Mouse (Mus musculus) kidney, adult 2 months (tissue): ENCODE results near the gene Fbxo6. TPM values are rescaled to one million over a fixed set of nuclear protein-coding genes. Genes with fewer than 3 reads are reported as not detected.

Experiments
- DNase-seq: peaks from one replicate; pipeline ENCODE4 v3.0.0; 2021
- H3K27ac ChIP-seq: fragments of 200-500 bp; 2 replicates; pipeline ENCODE4 v1.5.1; 2012; ENCODE audit warnings: low read depth, low read length, control low read depth, inconsistent platforms; ENCODE audit not compliant: insufficient read depth
- H3K27me3 ChIP-seq: fragments of 200-500 bp; replicated peaks from 2 replicates; pipeline ENCODE4 v1.6.1; 2012; ENCODE audit warnings: mild to moderate bottlenecking, moderate library complexity, low read length, inconsistent platforms; ENCODE audit not compliant: control insufficient read depth, insufficient read depth
- H3K36me3 ChIP-seq: fragments of 200-500 bp; 2 replicates; pipeline ENCODE4 v1.6.1; 2012; ENCODE audit warnings: mild to moderate bottlenecking, moderate library complexity, low read length, inconsistent platforms; ENCODE audit not compliant: control insufficient read depth, insufficient read depth
- H3K4me1 ChIP-seq: fragments of 200-500 bp; 2 replicates; pipeline ENCODE4 v1.6.1; 2011; ENCODE audit warnings: low read length; ENCODE audit not compliant: control insufficient read depth, insufficient read depth
- H3K4me3 ChIP-seq: fragments of 200-500 bp; 2 replicates; pipeline ENCODE4 v1.5.1; 2011; ENCODE audit warnings: mild to moderate bottlenecking, low read depth, low read length, control low read depth; ENCODE audit not compliant: insufficient read depth
- CTCF ChIP-seq: fragments of 200-500 bp; conservative IDR thresholded peaks from 2 replicates; pipeline ENCODE4 v1.5.1; 2011; ENCODE audit warnings: low read depth, mild to moderate bottlenecking, control low read depth, low read length, moderate library complexity, mixed read lengths; ENCODE audit not compliant: insufficient read depth, insufficient read length
- POLR2A ChIP-seq: fragments of 200-500 bp; IDR thresholded peaks from one replicate; pipeline ENCODE4 v1.6.1; 2011; ENCODE audit warnings: low read depth, low read length, control low read depth
- WGBS: fragments of 180-500 bp; shearing (Covaris S2); methylation state at CpG from one replicate; pipeline ENCODE4 v1.1.7; 2018; 5-methylcytosine and 5-hydroxymethylcytosine counted together
- polyA plus RNA-seq: library from polyadenylated mRNA; depleted of rRNA; stranded (reverse); fragments of >200 nt; gene quantifications from 2 replicates; pipeline ENCODE4 v1.2.3, GENCODE M21; 2012

The Fbxo6 gene
- polyA plus RNA-seq, 1 experiment = 58.2 TPM

DNA sequence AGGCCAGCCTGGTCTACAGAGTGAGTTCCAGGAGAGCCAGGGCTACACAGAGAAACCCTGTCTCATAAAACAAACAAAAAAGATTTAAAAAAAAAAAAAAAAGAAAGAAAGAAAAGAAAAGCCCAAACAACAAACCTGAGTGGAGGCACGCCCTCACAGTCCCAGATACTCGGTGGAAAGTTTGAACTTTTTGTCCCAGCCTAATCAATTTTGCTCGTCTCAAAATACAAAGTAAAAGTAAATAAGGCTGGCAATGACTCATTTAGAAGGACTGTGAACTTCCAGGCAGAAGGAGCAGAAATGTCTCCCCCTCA lies 1.0 kb downstream of the Fbxo6 start:
- WGBS = 14% methylated on average over 3 of the region's 3 CpGs
- Histone ChIP-seq H3K27ac (no peak overlapping the region), H3K4me1 (no peaks in the 10 kb centered on the region), H3K4me3 (0 out of 2 replicates have a peak overlapping the region, but pooled peaks have one; percentile 60), H3K36me3 (no peaks in the 10 kb centered on the region; the same call in 1 of the 2 replicates), H3K27me3 (no peaks in the 10 kb centered on the region)
- DNase-seq = no peak
- TF ChIP-seq POLR2A = no peak
- TF ChIP-seq CTCF = no peak

DNA sequence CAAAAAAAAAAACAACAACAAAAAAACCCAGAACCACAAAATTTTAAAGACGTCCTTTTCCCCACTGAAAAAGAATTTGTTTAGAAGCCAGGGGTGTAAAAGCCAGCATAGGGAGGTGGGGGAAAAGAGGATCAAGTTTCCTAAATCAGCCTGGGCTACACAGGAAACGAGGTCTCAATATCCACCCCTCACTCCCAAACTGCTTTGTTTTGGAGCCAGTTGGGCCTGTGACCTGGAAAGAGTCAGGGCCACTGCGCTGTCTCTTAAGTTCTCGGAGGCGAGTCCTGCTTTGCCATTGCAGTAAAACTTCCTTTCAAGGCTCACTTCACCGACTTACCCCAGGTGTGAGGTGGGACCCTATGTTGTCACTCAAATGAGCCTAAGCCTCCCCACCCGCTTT lies 1.7 kb downstream of the Fbxo6 start:
- H3K4me1 ChIP-seq = no peaks in the 10 kb centered on the region
- no peak for DNase-seq
- H3K27ac ChIP-seq = 0 out of 2 replicates have a peak overlapping the region, but pooled peaks have one; percentile 1
- H3K4me3 ChIP-seq = no peak overlapping the region
- no peaks in the 10 kb centered on the region; the same call in 1 of the 2 replicates for H3K36me3 ChIP-seq
- TF ChIP-seq CTCF (no peak), POLR2A (no peak)
- no peaks in the 10 kb centered on the region for H3K27me3 ChIP-seq
- WGBS = 68% methylated on average over 7 of the region's 7 CpGs

DNA sequence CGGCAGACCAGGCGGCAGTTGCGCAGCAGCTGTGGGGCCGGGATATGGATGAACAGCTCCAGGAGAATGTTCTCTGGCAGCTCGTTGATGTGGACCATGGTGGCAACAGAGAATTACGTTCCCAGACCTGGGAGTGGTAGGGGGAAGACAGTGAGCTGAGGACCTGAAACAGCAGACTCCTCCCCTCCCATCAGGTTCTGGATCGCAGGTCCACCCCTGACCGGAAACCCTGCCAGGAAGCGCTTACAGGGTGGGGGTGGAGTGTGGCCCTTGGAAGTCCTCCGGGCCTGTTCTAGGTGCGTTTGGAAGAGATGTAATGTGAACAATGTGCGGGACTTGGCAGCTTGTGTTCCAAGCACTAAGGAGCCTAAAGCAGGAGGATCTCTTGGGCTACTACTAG lies 2.4 kb downstream of the Fbxo6 start:
- 53% methylated on average over 12 of the region's 12 CpGs for WGBS
- H3K27me3 ChIP-seq = no peaks in the 10 kb centered on the region
- H3K4me1 ChIP-seq = no peaks in the 10 kb centered on the region
- TF ChIP-seq CTCF (no peak), POLR2A (no peak)
- H3K36me3 ChIP-seq = no peaks in the 10 kb centered on the region
- no peak overlapping the region for H3K27ac ChIP-seq
- DNase-seq = no peak
- no peak overlapping the region for H3K4me3 ChIP-seq

DNA sequence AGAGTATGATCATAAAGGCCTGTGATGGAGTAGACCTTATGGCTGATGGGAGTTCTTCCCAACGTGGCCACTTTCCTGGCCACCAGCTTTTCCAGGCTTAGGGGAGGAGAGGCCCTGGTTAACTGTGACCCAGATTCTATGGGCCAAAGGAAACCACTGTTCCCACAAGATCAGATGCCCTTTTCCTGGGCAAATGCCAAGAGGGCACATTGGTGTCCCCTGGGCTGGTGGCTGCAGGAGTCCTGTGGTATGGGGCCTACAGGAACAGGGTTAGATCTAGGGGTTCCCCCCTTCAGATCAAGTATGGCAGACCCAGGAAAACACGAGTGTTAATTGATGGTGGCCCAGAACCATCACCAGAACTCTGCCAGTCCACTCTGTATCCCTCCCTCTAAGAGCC lies 4.2 kb downstream of the Fbxo6 start:
- no peak for DNase-seq

DNA sequence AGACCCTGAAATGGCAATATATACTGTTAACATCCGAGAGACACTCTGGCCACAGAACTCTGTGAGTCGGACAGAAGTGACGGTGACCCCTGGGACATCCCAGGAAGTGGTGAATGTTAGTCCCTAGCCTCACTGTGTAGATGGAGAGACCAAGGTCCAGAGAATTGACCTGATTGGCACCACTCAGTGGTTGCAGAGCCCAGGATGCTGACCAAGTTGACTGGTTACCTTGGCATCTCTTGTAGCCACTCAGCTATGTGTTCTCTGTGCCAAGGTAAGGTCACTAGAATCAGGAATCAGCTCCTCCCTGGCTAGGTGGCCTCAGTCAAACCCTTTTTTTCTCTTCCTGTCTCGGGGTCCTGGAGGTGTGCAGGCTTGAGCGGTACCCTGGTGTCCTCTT lies 8.2 kb downstream of the Fbxo6 start:
- Histone ChIP-seq H3K36me3 (no peaks in the 10 kb centered on the region), H3K4me1 (no peaks in the 10 kb centered on the region; the same call in 1 of the 2 replicates), H3K27me3 (no peaks in the 10 kb centered on the region), H3K4me3 (no peak overlapping the region), H3K27ac (no peak overlapping the region)
- WGBS = 86% methylated on average over 5 of the region's 5 CpGs
- TF ChIP-seq POLR2A = no peak
- no peak for TF ChIP-seq CTCF
- no peak for DNase-seq

More for the DNA sequence above, 4.2 kb downstream of the Fbxo6 start:
- no peaks in the 10 kb centered on the region for H3K27me3 ChIP-seq
- H3K4me3 ChIP-seq = no peak overlapping the region
- no peaks in the 10 kb centered on the region for H3K36me3 ChIP-seq
- WGBS = 89% methylated on average over 2 of the region's 2 CpGs
- TF ChIP-seq CTCF = no peak
- no peak for TF ChIP-seq POLR2A
- no peaks in the 10 kb centered on the region for H3K4me1 ChIP-seq
- H3K27ac ChIP-seq = no peak overlapping the region

DNA sequence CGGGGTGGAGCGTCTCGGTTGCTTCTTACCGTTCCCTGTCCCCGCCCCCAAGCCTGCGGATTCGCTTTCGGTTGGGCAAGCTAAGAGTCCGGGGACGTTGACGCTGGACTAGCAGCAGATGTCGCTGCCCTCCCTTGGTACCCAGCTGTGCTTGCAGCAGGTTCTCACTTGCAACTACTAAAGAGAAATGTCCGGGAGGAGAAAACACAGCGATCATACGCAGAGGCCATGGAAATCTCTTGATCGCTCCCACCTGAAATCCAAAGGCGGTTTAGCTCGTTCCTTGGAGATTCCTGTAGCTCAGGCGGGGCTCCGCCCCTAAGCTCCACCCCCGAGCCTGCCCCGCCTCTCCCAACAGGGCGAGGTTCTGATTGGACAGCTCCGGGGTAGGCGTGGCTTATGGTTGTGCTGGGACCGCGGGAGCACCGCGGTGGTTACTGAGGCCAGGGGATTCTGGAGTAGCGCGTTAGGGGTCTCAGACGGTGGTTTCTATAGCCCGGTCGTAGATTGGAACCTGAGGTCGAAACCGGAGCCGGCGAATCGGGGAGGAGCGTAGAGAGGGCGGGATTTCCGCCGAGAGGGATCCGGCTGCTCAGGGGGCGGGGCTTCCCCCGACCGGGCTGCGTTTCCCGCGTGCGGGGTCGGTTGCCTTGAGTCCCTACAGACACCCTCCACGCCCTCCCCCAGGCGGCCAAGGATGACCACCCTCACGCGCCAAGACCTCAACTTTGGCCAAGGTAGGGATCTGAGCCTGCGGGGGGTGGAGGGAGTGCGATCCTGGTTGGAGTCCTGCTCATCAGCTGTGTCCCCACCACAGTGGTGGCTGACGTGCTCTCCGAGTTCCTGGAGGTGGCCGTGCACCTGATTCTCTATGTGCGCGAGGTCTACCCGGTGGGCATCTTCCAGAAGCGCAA lies 11.6 kb downstream of the Fbxo6 start:
- Histone ChIP-seq H3K27ac (peak overlapping the region; percentile 94), H3K27me3 (no peaks in the 10 kb centered on the region), H3K4me1 (no peaks in the 10 kb centered on the region; the same call in 1 of the 2 replicates), H3K36me3 (no peaks in the 10 kb centered on the region), H3K4me3 (peak overlapping the region; percentile 80)
- TF ChIP-seq POLR2A (peak; percentile 24), CTCF (peak; percentile 82)
- peak; percentile 97 for DNase-seq
- under 1% methylated on average over 65 of the region's 65 CpGs for WGBS

DNA sequence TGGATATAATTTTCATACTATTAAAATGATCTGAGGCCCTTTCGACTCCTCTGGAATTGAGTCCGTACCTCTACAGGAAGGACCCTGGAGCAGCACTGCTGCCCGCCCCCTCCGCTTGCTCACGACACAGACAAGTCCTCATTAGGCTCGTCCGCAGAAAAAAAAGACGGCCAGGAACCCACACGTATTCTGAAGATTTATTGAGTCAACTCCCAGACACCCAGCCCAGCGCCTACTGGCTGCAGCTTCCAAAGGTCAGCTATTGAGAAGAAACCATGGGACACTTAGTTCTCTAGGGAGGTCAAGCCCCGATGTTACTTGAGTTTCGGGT lies 12.2 kb downstream of the Fbxo6 start:
- DNase-seq = no peak
- H3K27ac ChIP-seq = peak overlapping the region; percentile 34; the same call in 1 of the 2 replicates
- no peaks in the 10 kb centered on the region for H3K36me3 ChIP-seq
- TF ChIP-seq CTCF (no peak), POLR2A (no peak)
- peak overlapping the region; percentile 80 for H3K4me3 ChIP-seq
- under 1% methylated on average over 12 of the region's 12 CpGs for WGBS
- no peaks in the 10 kb centered on the region; the same call in 1 of the 2 replicates for H3K4me1 ChIP-seq
- no peaks in the 10 kb centered on the region for H3K27me3 ChIP-seq
